11 mouse cellular contexts compared by ENCODE assay signal in genomic region chr3:30260945-30261344, GRCm38 (mm10).
DNase-seq lines count a peak whose midpoint lies in the region; ATAC-seq and TF ChIP-seq lines count a peak whose summit lies in the region.
"Had no signal": no experiment of that assay in that cellular context is flagged by ENCODE, and none has a peak within 500 bp of the region (broad histone marks: within the 10 kb centered on the region; RNA-seq: fewer than 3 reads in every experiment).

No protein-coding gene starts in this region.

- H3K4me1 ChIP-seq in heart, embryonic 12.5 days (replicated peaks) = peaks cover 27% of the 10 kb centered on the region
- no peaks in the 10 kb centered on the region for H3K4me1 ChIP-seq in midbrain, postnatal 0 days (ENCODE audit: insufficient read depth, low read length)
- no peaks in the 10 kb centered on the region for H3K4me1 ChIP-seq in midbrain, embryonic 16.5 days (ENCODE audit: control insufficient read depth, insufficient read depth, low read length)
- H3K4me1 ChIP-seq in hindbrain, embryonic 16.5 days (ENCODE audit: control insufficient read depth, insufficient read depth, low read depth, low read length) = no peaks in the 10 kb centered on the region; the same call in 1 of the 2 replicates
- H3K4me1 ChIP-seq: embryonic facial prominence, embryonic 15.5 days had no signal

- H3K4me3 ChIP-seq in heart, embryonic 12.5 days = no peak overlapping the region
- H3K4me3 ChIP-seq in midbrain, postnatal 0 days (ENCODE audit: low read depth, low read length) = no peak overlapping the region
- H3K4me3 ChIP-seq in midbrain, embryonic 16.5 days (ENCODE audit: low read depth, low read length) = no peak overlapping the region
- no peak overlapping the region for H3K4me3 ChIP-seq in hindbrain, embryonic 16.5 days (ENCODE audit: low read length)
- H3K4me3 ChIP-seq: embryonic facial prominence, embryonic 15.5 days had no signal

- H3K9ac ChIP-seq in heart, embryonic 12.5 days = no peak overlapping the region
- no peak overlapping the region for H3K9ac ChIP-seq in midbrain, postnatal 0 days (replicated peaks; ENCODE audit: low read length, poor library complexity, severe bottlenecking)
- no peak overlapping the region for H3K9ac ChIP-seq in midbrain, embryonic 16.5 days (ENCODE audit: low read depth, low read length)
- H3K9ac ChIP-seq in hindbrain, embryonic 16.5 days (ENCODE audit: low read depth, low read length) = no peak overlapping the region
- H3K9ac ChIP-seq: embryonic facial prominence, embryonic 15.5 days had no signal

- H3K27ac ChIP-seq in heart, embryonic 12.5 days (ENCODE audit: poor library complexity, severe bottlenecking) = peak overlapping the region; percentile 61; the same call in 1 of the 2 replicates
- no peak overlapping the region for H3K27ac ChIP-seq in midbrain, postnatal 0 days (ENCODE audit: low read depth, low read length)
- H3K27ac ChIP-seq in midbrain, embryonic 16.5 days (ENCODE audit: low read length) = no peak overlapping the region
- no peak overlapping the region for H3K27ac ChIP-seq in hindbrain, embryonic 16.5 days (ENCODE audit: low read depth, low read length)
- H3K27ac ChIP-seq: embryonic facial prominence, embryonic 15.5 days; macrophage had no signal

- no peak for DNase-seq in heart, adult 18-20 months
- peak; percentile 12 for DNase-seq in midbrain, postnatal 0 days (ENCODE audit: low spot score)
- DNase-seq in lung, postnatal 4 days = peak; percentile 12 to 37
- no peak for DNase-seq in gastrocnemius, adult 8-10 months (ENCODE audit: low spot score in 2 of 2)
- DNase-seq in kidney, adult 18-20 months = no peak
- DNase-seq: kidney, adult 9 months had no signal

- no peaks in the 10 kb centered on the region for H3K27me3 ChIP-seq in heart, embryonic 12.5 days (replicated peaks)
- no peaks in the 10 kb centered on the region for H3K27me3 ChIP-seq in midbrain, postnatal 0 days (ENCODE audit: insufficient read depth, low read length)
- no peaks in the 10 kb centered on the region for H3K27me3 ChIP-seq in midbrain, embryonic 16.5 days (ENCODE audit: control insufficient read depth, insufficient read depth, low read depth, low read length)
- no peaks in the 10 kb centered on the region for H3K27me3 ChIP-seq in hindbrain, embryonic 16.5 days (replicated peaks; ENCODE audit: control insufficient read depth, insufficient read depth, low read length)
- H3K27me3 ChIP-seq: embryonic facial prominence, embryonic 15.5 days had no signal

- no peak for TF ChIP-seq CTCF in midbrain, postnatal 0 days (IDR thresholded peaks at IDR 0.05)

- ATAC-seq in heart, embryonic 12.5 days (ENCODE audit: insufficient number of reproducible peaks, low FRiP score) = no peak
- ATAC-seq in midbrain, postnatal 0 days (ENCODE audit: low FRiP score) = no peak
- ATAC-seq in midbrain, embryonic 16.5 days = no peak
- peak; percentile 54; the same call in 1 of the 2 replicates for ATAC-seq in hindbrain, embryonic 16.5 days

- H3K4me2 ChIP-seq in heart, embryonic 12.5 days = no peak overlapping the region
- H3K4me2 ChIP-seq in midbrain, postnatal 0 days (ENCODE audit: low read depth, low read length, poor library complexity, severe bottlenecking) = no peak overlapping the region
- no peak overlapping the region for H3K4me2 ChIP-seq in midbrain, embryonic 16.5 days (ENCODE audit: low read length)
- no peak overlapping the region for H3K4me2 ChIP-seq in hindbrain, embryonic 16.5 days (ENCODE audit: low read length)
- H3K4me2 ChIP-seq: embryonic facial prominence, embryonic 15.5 days had no signal

- H3K36me3 ChIP-seq in heart, embryonic 12.5 days = no peaks in the 10 kb centered on the region
- H3K36me3 ChIP-seq in midbrain, postnatal 0 days (ENCODE audit: insufficient read depth, low read length) = no peaks in the 10 kb centered on the region
- H3K36me3 ChIP-seq in midbrain, embryonic 16.5 days (ENCODE audit: control insufficient read depth, insufficient read depth, low read length) = no peaks in the 10 kb centered on the region
- no peaks in the 10 kb centered on the region for H3K36me3 ChIP-seq in hindbrain, embryonic 16.5 days (ENCODE audit: control insufficient read depth, insufficient read depth, low read length)
- H3K36me3 ChIP-seq: embryonic facial prominence, embryonic 15.5 days had no signal

- WGBS in heart, embryonic 12.5 days = 33% methylated on average over 4 of the region's 4 CpGs
- 65% methylated on average over 4 of the region's 4 CpGs for WGBS in midbrain, postnatal 0 days
- WGBS in midbrain, embryonic 16.5 days = 61% methylated on average over 4 of the region's 4 CpGs
- WGBS in hindbrain, embryonic 16.5 days = 43% methylated on average over 4 of the region's 4 CpGs

- H3K9me3 ChIP-seq in heart, embryonic 12.5 days (replicated peaks) = no peaks in the 10 kb centered on the region
- H3K9me3 ChIP-seq in midbrain, postnatal 0 days (ENCODE audit: low read length) = no peaks in the 10 kb centered on the region
- H3K9me3 ChIP-seq in midbrain, embryonic 16.5 days (replicated peaks; ENCODE audit: control insufficient read depth, low read length, poor library complexity, severe bottlenecking) = no peaks in the 10 kb centered on the region
- no peaks in the 10 kb centered on the region for H3K9me3 ChIP-seq in hindbrain, embryonic 16.5 days (ENCODE audit: control insufficient read depth, low read length)
- H3K9me3 ChIP-seq: embryonic facial prominence, embryonic 15.5 days had no signal

Comparison
In these comparisons a context has a peak if more than half of its experiments do, and no peak if none do; other contexts are left out.
1. DNase-seq: peak in midbrain, postnatal 0 days (single experiment) and lung, postnatal 4 days (2 of 2); none in heart, adult 18-20 months (0 of 2), gastrocnemius, adult 8-10 months (0 of 2) and kidney, adult 18-20 months (single experiment).